ENCODE assay signal across 16 mouse cellular contexts in the genomic region with DNA sequence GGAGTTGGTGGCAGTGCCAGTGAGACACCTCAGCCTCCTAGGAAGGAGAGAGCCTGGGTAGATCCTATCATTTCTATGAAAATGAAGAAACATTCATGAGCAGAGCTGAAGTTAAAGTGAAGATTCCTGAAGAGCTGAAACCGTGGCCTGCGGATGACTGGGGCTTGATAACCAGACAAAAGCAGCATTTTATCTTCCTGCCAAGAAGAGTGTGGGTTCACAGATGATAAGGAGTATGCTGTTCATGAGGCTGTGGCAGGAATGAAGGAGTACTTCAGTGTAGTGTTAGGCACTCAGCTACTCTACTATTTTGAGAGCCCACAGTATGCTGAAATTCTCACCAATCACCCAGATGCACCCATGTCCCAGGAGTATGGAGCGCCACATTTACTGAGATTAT. TPM values are rescaled to one million over a fixed set of nuclear protein-coding genes. Genes with fewer than 3 reads are reported as not detected.
"Had no signal": no experiment of that assay in that cellular context is flagged by ENCODE, and none has a peak within 500 bp of the region (broad histone marks: within the 10 kb centered on the region; RNA-seq: fewer than 3 reads in every experiment).

No protein-coding gene starts in this region.

- H3K36me3 ChIP-seq: intestine, embryonic 15.5 days; limb, embryonic 10.5 days; midbrain, embryonic 15.5 days; neural tube, embryonic 12.5 days had no signal

- H3K4me3 ChIP-seq: intestine, embryonic 15.5 days; left cerebral cortex, adult 2 months; limb, embryonic 10.5 days; midbrain, embryonic 15.5 days; neural tube, embryonic 12.5 days had no signal

- H3K27ac ChIP-seq: intestine, embryonic 15.5 days; left cerebral cortex, adult 2 months; limb, embryonic 10.5 days; midbrain, embryonic 15.5 days; neural tube, embryonic 12.5 days had no signal

- H3K4me1 ChIP-seq: midbrain, embryonic 15.5 days; neural tube, embryonic 12.5 days had no signal

- ATAC-seq: intestine, embryonic 15.5 days; midbrain, embryonic 15.5 days had no signal

- H3K9ac ChIP-seq: intestine, embryonic 15.5 days; lung, embryonic 14.5 days; midbrain, embryonic 15.5 days; neural tube, embryonic 12.5 days had no signal

- H3K9me3 ChIP-seq: intestine, embryonic 15.5 days; limb, embryonic 10.5 days; midbrain, embryonic 15.5 days; neural tube, embryonic 12.5 days had no signal

- H3K4me2 ChIP-seq: intestine, embryonic 15.5 days; lung, embryonic 14.5 days; midbrain, embryonic 11.5 days; midbrain, embryonic 15.5 days; neural tube, embryonic 12.5 days had no signal

- H3K27me3 ChIP-seq: intestine, embryonic 15.5 days; midbrain, embryonic 15.5 days; neural tube, embryonic 12.5 days had no signal

- DNase-seq: kidney, adult 18-20 months; kidney, postnatal 10 days; kidney, postnatal 4 days; lung, embryonic 14.5 days; lung, postnatal 14 days; retina, postnatal 1 day; right cerebral cortex, postnatal 4 days; spleen, adult 18-20 months; thymus, postnatal 36 days had no signal

RNA-seq across cellular contexts. Expression of gene Rnf32, which starts 22.2 kb away (rescaled TPM):
- total RNA-seq: monocyte, adult 5-6 weeks had no signal
